Mouse (Mus musculus): ENCODE results near the gene Tardbp. TPM values are rescaled to one million over a fixed set of nuclear protein-coding genes. Genes with fewer than 3 reads are reported as not detected.
A peak's percentile ranks its signal among the peaks of the same experiment; 100 is the strongest.

Gene Tardbp
- polyA plus RNA-seq, 1 experiment from 2014 or later, result 180 TPM

GRCm38 (mm10) chr4:148612557-148612956 is 14.3 kb downstream of the Tardbp start:
- no peak for DNase-seq

GRCm38 (mm10) chr4:148610631-148611364 is 16.0 kb downstream of the Tardbp start:
- Histone ChIP-seq H3K36me3 (peaks cover 41% of the 10 kb centered on the region), H3K27ac (no peak overlapping the region), H3K4me3 (replicated peaks) (no peak overlapping the region), H3K4me1 (replicated peaks) (0 out of 2 replicates have a peak, but pooled peaks cover 7% of the 10 kb centered on the region), H3K9me3 (replicated peaks) (no peaks in the 10 kb centered on the region), H3K27me3 (no peaks in the 10 kb centered on the region), H3K4me2 (no peak overlapping the region), H3K9ac (no peak overlapping the region)
- DNase-seq (no peak), ATAC-seq (ENCODE audit: low read depth) (no peak)
- 64% methylated on average over 5 of the region's 5 CpGs for WGBS (ENCODE audit: insufficient replicate concordance)

More at GRCm38 (mm10) chr4:148612557-148612956, 14.3 kb downstream of the Tardbp start:
- no peak for ATAC-seq (ENCODE audit: low read depth)
- no peak overlapping the region for H3K27ac ChIP-seq
- no peaks in the 10 kb centered on the region for H3K9me3 ChIP-seq (replicated peaks)
- no peak overlapping the region for H3K4me2 ChIP-seq
- H3K9ac ChIP-seq, result no peak overlapping the region
- WGBS (ENCODE audit: insufficient replicate concordance), result 74% methylated on average over 4 of the region's 4 CpGs
- peaks cover 59% of the 10 kb centered on the region for H3K36me3 ChIP-seq
- H3K27me3 ChIP-seq, result no peaks in the 10 kb centered on the region
- H3K4me3 ChIP-seq (replicated peaks), result no peak overlapping the region
- H3K4me1 ChIP-seq (replicated peaks), result 0 out of 2 replicates have a peak, but pooled peaks cover 7% of the 10 kb centered on the region

GRCm38 (mm10) chr4:148609805-148610204 is 17.0 kb downstream of the Tardbp start:
- Histone ChIP-seq H3K27ac (no peak overlapping the region), H3K4me1 (replicated peaks) (0 out of 2 replicates have a peak, but pooled peaks cover 7% of the 10 kb centered on the region), H3K4me3 (replicated peaks) (no peak overlapping the region), H3K27me3 (no peaks in the 10 kb centered on the region), H3K36me3 (peaks cover 31% of the 10 kb centered on the region), H3K9ac (no peak overlapping the region), H3K4me2 (no peak overlapping the region), H3K9me3 (replicated peaks) (no peaks in the 10 kb centered on the region)
- ATAC-seq (ENCODE audit: low read depth) (no peak), DNase-seq (no peak)
- WGBS (ENCODE audit: insufficient replicate concordance), result 74% methylated on average over 5 of the region's 5 CpGs

GRCm38 (mm10) chr4:148607758-148608157 is 19.1 kb downstream of the Tardbp start:
- no peaks in the 10 kb centered on the region for H3K27me3 ChIP-seq
- 0 out of 2 replicates have a peak, but pooled peaks have one; percentile 29 for ATAC-seq (ENCODE audit: low read depth)
- H3K9me3 ChIP-seq (replicated peaks), result no peaks in the 10 kb centered on the region
- H3K36me3 ChIP-seq, result peaks cover 13% of the 10 kb centered on the region
- no peak overlapping the region for H3K4me2 ChIP-seq
- 16% methylated on average over 5 of the region's 5 CpGs for WGBS (ENCODE audit: insufficient replicate concordance)
- H3K4me1 ChIP-seq (replicated peaks), result peaks cover 11% of the 10 kb centered on the region
- H3K9ac ChIP-seq, result no peak overlapping the region
- peak; percentile 59 for DNase-seq
- no peak overlapping the region for H3K27ac ChIP-seq
- H3K4me3 ChIP-seq (replicated peaks), result no peak overlapping the region

- H3K9me3 ChIP-seq (replicated peaks), result no peaks in the 10 kb centered on the region
These were observed 22.2 kb downstream of the Tardbp start for GRCm38 (mm10) chr4:148604541-148605165.

GRCm38 (mm10) chr4:148604141-148604540 is 22.7 kb downstream of the Tardbp start:
- DNase-seq (no peak), ATAC-seq (ENCODE audit: low read depth) (no peak)
- 70% methylated on average over 7 of the region's 7 CpGs for whole genome bisulfite sequencing (ENCODE audit: insufficient replicate concordance)
- H3K4me1 ChIP-seq (replicated peaks), result peaks cover 32% of the 10 kb centered on the region
- no peaks in the 10 kb centered on the region; the same call in 1 of the 2 replicates for H3K9me3 ChIP-seq (replicated peaks)
- no peak overlapping the region for H3K4me3 ChIP-seq (replicated peaks)
- H3K27ac ChIP-seq, result no peak overlapping the region
- peaks cover 5% of the 10 kb centered on the region for H3K36me3 ChIP-seq
- H3K27me3 ChIP-seq, result no peaks in the 10 kb centered on the region
- H3K4me2 ChIP-seq, result peak overlapping the region; percentile 37; the same call in 1 of the 2 replicates
- no peak overlapping the region for H3K9ac ChIP-seq

More at GRCm38 (mm10) chr4:148604541-148605165, 22.2 kb downstream of the Tardbp start:
- no peak overlapping the region for H3K4me3 ChIP-seq (replicated peaks)
- no peaks in the 10 kb centered on the region for H3K27me3 ChIP-seq
- 71% methylated on average over 3 of the region's 3 CpGs for WGBS (ENCODE audit: insufficient replicate concordance)
- H3K4me1 ChIP-seq (replicated peaks), result peaks cover 32% of the 10 kb centered on the region
- no peak overlapping the region for H3K9ac ChIP-seq
- no peak overlapping the region for H3K27ac ChIP-seq
- peaks cover under 1% of the 10 kb centered on the region; the same call in 1 of the 2 replicates for H3K36me3 ChIP-seq
- DNase-seq, result peak; percentile 60
- no peak overlapping the region for H3K4me2 ChIP-seq
- ATAC-seq (ENCODE audit: low read depth), result peak; percentile 51; the same call in 1 of the 2 replicates

GRCm38 (mm10) chr4:148603376-148604139 is 23.3 kb downstream of the Tardbp start:
- WGBS (ENCODE audit: insufficient replicate concordance), result 68% methylated on average over 10 of the region's 10 CpGs

GRCm38 (mm10) chr4:148602357-148603120 is 24.3 kb downstream of the Tardbp start, which contains the start of gene Masp2:
Gene Masp2 (plus strand): TSS chr4:148602554.
- Histone ChIP-seq H3K27ac (no peak within 1 kb of the TSS; the same call in 1 of the 2 replicates), H3K9ac (0 out of 2 replicates have a peak within 1 kb of the TSS, but pooled peaks have one; percentile 17), H3K9me3 (replicated peaks) (peaks cover 4% of the 10 kb centered on the region), H3K4me2 (peak within 1 kb of the TSS; percentile 37), H3K4me1 (replicated peaks) (peaks cover 32% of the 10 kb centered on the region), H3K27me3 (no peaks in the 10 kb centered on the region), H3K4me3 (replicated peaks) (peak within 1 kb of the TSS; percentile 19), H3K36me3 (peaks cover 21% of the 10 kb centered on the region)
- DNase-seq (no peak), ATAC-seq (ENCODE audit: low read depth) (peak; percentile 22; the same call in 1 of the 2 replicates)
- 66% methylated on average over 14 of the region's 14 CpGs for WGBS (ENCODE audit: insufficient replicate concordance)

More at GRCm38 (mm10) chr4:148603376-148604139, 23.3 kb downstream of the Tardbp start:
- H3K27me3 ChIP-seq, result no peaks in the 10 kb centered on the region
- ATAC-seq (ENCODE audit: low read depth) (no peak), DNase-seq (no peak)
- peaks cover 32% of the 10 kb centered on the region for H3K4me1 ChIP-seq (replicated peaks)
- peaks cover 10% of the 10 kb centered on the region for H3K36me3 ChIP-seq
- H3K9ac ChIP-seq, result no peak overlapping the region
- H3K4me3 ChIP-seq (replicated peaks), result no peak overlapping the region
- H3K9me3 ChIP-seq (replicated peaks), result no peaks in the 10 kb centered on the region; the same call in 1 of the 2 replicates
- H3K4me2 ChIP-seq, result peak overlapping the region; percentile 37
- H3K27ac ChIP-seq, result no peak overlapping the region

- Histone ChIP-seq H3K9ac (no peak overlapping the region), H3K4me1 (replicated peaks) (peaks cover 32% of the 10 kb centered on the region), H3K9me3 (replicated peaks) (peaks cover 6% of the 10 kb centered on the region), H3K27me3 (no peaks in the 10 kb centered on the region), H3K4me2 (no peak overlapping the region), H3K27ac (no peak overlapping the region; the same call in 1 of the 2 replicates), H3K36me3 (peaks cover 27% of the 10 kb centered on the region), H3K4me3 (replicated peaks) (no peak overlapping the region)
- 41% methylated on average over 4 of the region's 4 CpGs for WGBS (ENCODE audit: insufficient replicate concordance)
- ATAC-seq (ENCODE audit: low read depth), result no peak
- no peak for DNase-seq
These were observed 24.9 kb downstream of the Tardbp start for GRCm38 (mm10) chr4:148601871-148602270.

- WGBS (ENCODE audit: insufficient replicate concordance), result 69% methylated on average over 4 of the region's 4 CpGs
These were observed 26.5 kb downstream of the Tardbp start for GRCm38 (mm10) chr4:148600316-148600715.

More at GRCm38 (mm10) chr4:148600316-148600715, 26.5 kb downstream of the Tardbp start:
- Histone ChIP-seq H3K9me3 (replicated peaks) (peaks cover 6% of the 10 kb centered on the region), H3K4me1 (replicated peaks) (peaks cover 32% of the 10 kb centered on the region), H3K36me3 (peaks cover 43% of the 10 kb centered on the region), H3K9ac (no peak overlapping the region), H3K27ac (no peak overlapping the region), H3K27me3 (no peaks in the 10 kb centered on the region), H3K4me2 (no peak overlapping the region), H3K4me3 (replicated peaks) (no peak overlapping the region)
- DNase-seq (no peak), ATAC-seq (ENCODE audit: low read depth) (no peak)

Measured in liver, embryonic 13.5 days (tissue).